Mouse (Mus musculus): ENCODE measurements around the gene Usp49. TPM values are rescaled to one million over a fixed set of nuclear protein-coding genes. Genes with fewer than 3 reads are reported as not detected.
"Not testable (repeated sequence)": the region's sequence is repeated elsewhere in the genome, so short reads cannot be mapped to it uniquely, and the experiment has no call there.

The Usp49 gene
- polyA plus RNA-seq, 1 experiment from 2014 or later = 4.1 TPM

DNA sequence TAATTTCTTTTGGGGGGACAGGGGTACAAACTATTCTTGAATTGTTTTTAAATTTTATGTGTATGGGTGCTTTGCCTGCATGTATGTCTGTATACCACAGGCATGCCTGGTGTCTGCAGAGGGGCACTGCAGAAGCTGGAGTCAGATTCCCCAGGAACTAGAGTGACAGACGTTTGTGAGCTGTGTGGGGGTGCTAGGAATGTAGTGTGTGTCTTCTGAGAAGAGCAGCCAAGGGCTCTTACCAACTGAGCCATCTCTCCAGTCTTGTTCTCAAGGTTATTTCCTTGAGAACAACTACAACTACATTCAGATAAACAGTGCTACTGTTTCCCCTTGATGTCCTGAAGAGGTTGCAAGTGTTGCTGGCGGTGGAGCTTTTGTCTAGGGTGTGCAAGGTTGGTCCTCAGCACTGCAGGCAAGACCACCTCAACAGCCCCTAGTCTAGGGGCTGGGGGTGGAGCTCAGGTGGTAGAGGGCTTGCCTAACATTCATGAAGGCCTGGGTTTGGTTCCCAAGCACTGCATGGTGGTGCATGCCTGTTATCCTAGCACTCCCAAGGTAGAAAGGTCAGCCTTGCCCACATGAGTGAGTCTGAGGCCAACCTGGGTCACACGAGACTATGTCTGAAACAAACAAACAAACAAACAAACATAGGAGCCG, 1.8 kb downstream of the Usp49 start:
- Histone ChIP-seq H3K9ac (ENCODE audit: low read depth, low read length) (no peak overlapping the region), H3K4me1 (replicated peaks; ENCODE audit: insufficient read depth, low read length) (peaks cover 7% of the 10 kb centered on the region; the same call in 1 of the 2 replicates), H3K9me3 (replicated peaks; ENCODE audit: low read length) (no peaks in the 10 kb centered on the region), H3K36me3 (ENCODE audit: insufficient read depth, low read length) (no peaks in the 10 kb centered on the region), H3K27me3 (ENCODE audit: insufficient read depth, low read length) (no peaks in the 10 kb centered on the region), H3K4me2 (ENCODE audit: low read length) (no peak overlapping the region), H3K4me3 (replicated peaks; ENCODE audit: low read depth, low read length) (no peak overlapping the region), H3K27ac (no peak overlapping the region)
- no peak for TF ChIP-seq CTCF (IDR thresholded peaks at IDR 0.05; ENCODE audit: low read depth)
- ATAC-seq (replicated peaks; ENCODE audit: low FRiP score, low read depth) (no peak), DNase-seq (ENCODE audit: low spot score) (no peak)
- 66% methylated on average over 4 of the region's 4 CpGs for WGBS

DNA sequence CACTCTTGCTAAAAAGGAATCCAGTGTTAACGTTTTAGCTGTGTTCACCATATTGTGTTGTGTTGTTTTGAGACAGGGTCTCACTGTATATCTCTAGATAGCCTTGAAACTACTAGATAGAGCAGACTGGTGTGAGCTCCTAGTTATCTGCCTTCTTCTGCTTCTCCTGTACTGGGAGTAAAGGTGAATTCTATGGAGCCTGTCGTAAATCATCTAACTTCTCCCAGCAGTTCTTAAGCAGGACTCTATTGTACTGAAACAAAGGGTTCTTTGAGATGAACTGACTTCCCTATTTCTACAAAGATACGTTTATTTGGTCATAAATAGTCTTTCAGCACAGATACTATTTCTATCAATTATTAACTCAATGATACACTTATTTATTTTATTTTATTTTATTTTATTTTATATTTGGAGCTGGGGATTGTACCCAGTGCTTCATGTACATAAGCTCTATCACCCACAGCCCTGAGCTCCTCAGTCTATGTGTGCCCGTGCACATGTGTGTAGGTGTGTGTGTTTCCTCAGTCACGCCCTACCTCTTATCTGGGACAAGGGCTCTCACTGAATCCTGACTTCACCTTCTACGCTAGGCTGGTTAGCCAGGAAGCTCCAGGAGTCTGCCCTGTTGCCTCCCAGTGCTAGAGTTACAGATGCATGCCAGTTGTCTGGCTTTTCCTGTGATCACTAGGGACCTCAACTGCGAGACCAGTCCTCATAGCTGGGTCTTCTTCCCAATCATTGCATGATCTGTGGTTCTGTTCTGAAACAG, 3.7 kb downstream of the Usp49 start:
- Histone ChIP-seq H3K9ac (ENCODE audit: low read depth, low read length) (no peak overlapping the region), H3K4me2 (ENCODE audit: low read length) (no peak overlapping the region), H3K36me3 (ENCODE audit: insufficient read depth, low read length) (no peaks in the 10 kb centered on the region), H3K27me3 (ENCODE audit: insufficient read depth, low read length) (no peaks in the 10 kb centered on the region), H3K4me1 (replicated peaks; ENCODE audit: insufficient read depth, low read length) (peaks cover 7% of the 10 kb centered on the region; the same call in 1 of the 2 replicates), H3K4me3 (replicated peaks; ENCODE audit: low read depth, low read length) (no peak overlapping the region), H3K27ac (no peak overlapping the region), H3K9me3 (replicated peaks; ENCODE audit: low read length) (no peaks in the 10 kb centered on the region)
- no peak for TF ChIP-seq CTCF (IDR thresholded peaks at IDR 0.05; ENCODE audit: low read depth)
- ATAC-seq (replicated peaks; ENCODE audit: low FRiP score, low read depth) (no peak), DNase-seq (ENCODE audit: low spot score) (peak; percentile 21)
- 61% methylated on average over 7 of the region's 7 CpGs for WGBS

DNA sequence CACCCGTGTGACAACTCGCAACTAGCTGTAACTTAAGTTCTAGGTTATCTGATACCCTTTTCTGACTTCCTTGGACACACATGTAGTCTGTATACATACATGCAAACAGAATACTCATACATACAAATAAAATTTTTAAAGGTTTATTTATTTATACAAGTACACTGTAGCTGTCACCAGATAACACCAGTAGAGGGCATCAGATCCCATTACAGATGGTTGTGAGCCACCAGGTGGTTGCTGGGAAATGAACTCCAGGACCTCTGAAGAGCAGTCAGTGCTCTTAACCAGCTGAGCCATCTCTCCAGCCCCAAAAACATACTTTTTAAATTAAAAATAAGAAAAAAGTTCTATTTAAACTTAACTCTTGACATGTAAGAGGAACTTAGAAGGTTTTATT, 12.5 kb downstream of the Usp49 start:
- no peak for DNase-seq (ENCODE audit: low spot score)

DNA sequence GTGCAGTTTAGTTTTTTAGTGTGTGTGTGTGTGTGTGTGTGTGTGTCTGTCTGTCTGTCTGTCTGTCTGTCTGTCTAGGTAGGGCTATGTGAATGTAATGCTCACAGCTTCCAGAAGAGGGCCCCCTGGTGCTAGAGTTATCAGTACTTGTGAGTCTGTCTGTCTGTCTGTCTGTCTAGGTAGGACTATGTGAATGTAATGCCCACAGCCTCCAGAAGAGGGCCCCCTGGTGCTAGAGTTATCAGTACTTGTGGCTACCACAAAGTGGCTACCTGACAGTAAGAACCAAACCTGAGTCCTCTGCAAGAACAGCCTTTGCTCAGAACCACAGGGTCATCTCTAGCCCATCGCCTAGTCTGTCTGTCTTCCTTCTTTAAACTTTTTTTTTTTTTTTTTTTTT, 16.2 kb downstream of the Usp49 start:
- Histone ChIP-seq H3K4me2 (ENCODE audit: low read length) (no peak overlapping the region), H3K4me1 (replicated peaks; ENCODE audit: insufficient read depth, low read length) (no peaks in the 10 kb centered on the region), H3K27ac (no peak overlapping the region), H3K36me3 (ENCODE audit: insufficient read depth, low read length) (no peaks in the 10 kb centered on the region), H3K27me3 (ENCODE audit: insufficient read depth, low read length) (no peaks in the 10 kb centered on the region), H3K9me3 (replicated peaks; ENCODE audit: low read length) (no peaks in the 10 kb centered on the region), H3K4me3 (replicated peaks; ENCODE audit: low read depth, low read length) (no peak overlapping the region), H3K9ac (ENCODE audit: low read depth, low read length) (no peak overlapping the region)
- peak; percentile 81 for TF ChIP-seq CTCF (IDR thresholded peaks at IDR 0.05; ENCODE audit: low read depth)
- WGBS = 94% methylated on average over 1 of the region's 1 CpGs
- ATAC-seq (replicated peaks; ENCODE audit: low FRiP score, low read depth) (no peak), DNase-seq (ENCODE audit: low spot score) (peak; percentile 71)

More for the DNA sequence above, 12.5 kb downstream of the Usp49 start:
- no peak overlapping the region for H3K4me2 ChIP-seq (ENCODE audit: low read length)
- H3K9ac ChIP-seq (ENCODE audit: low read depth, low read length) = no peak overlapping the region
- no peaks in the 10 kb centered on the region for H3K36me3 ChIP-seq (ENCODE audit: insufficient read depth, low read length)
- TF ChIP-seq CTCF (IDR thresholded peaks at IDR 0.05; ENCODE audit: low read depth) = peak; percentile 34
- 77% methylated on average over 2 of the region's 2 CpGs for WGBS
- no peaks in the 10 kb centered on the region for H3K4me1 ChIP-seq (replicated peaks; ENCODE audit: insufficient read depth, low read length)
- no peaks in the 10 kb centered on the region for H3K27me3 ChIP-seq (ENCODE audit: insufficient read depth, low read length)
- no peaks in the 10 kb centered on the region for H3K9me3 ChIP-seq (replicated peaks; ENCODE audit: low read length)
- no peak for ATAC-seq (replicated peaks; ENCODE audit: low FRiP score, low read depth)
- no peak overlapping the region for H3K4me3 ChIP-seq (replicated peaks; ENCODE audit: low read depth, low read length)
- H3K27ac ChIP-seq = no peak overlapping the region

DNA sequence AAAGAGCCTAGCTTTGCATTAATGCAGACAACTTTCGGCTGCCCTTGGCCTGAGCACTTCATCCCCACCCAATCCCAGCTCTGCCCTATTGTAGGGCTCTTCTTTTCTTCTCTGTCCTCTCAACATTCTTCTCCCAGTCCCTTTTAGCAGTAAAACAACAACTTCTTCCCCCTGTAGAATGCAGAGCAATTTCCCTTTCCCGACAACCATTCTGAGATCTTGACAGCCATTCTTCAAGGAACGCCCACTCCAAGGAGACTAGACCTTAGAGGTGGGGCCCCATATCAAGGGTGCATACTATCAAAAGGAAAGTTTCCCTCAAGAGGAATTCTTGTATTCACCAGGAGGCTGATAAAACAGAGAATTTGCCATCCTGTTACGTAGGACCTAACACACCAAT, 18.5 kb downstream of the Usp49 start:
- Histone ChIP-seq H3K36me3 (ENCODE audit: insufficient read depth, low read length) (no peaks in the 10 kb centered on the region), H3K9ac (ENCODE audit: low read depth, low read length) (no peak overlapping the region), H3K4me2 (ENCODE audit: low read length) (no peak overlapping the region), H3K27me3 (ENCODE audit: insufficient read depth, low read length) (no peaks in the 10 kb centered on the region), H3K27ac (no peak overlapping the region), H3K4me3 (replicated peaks; ENCODE audit: low read depth, low read length) (no peak overlapping the region), H3K4me1 (replicated peaks; ENCODE audit: insufficient read depth, low read length) (no peaks in the 10 kb centered on the region), H3K9me3 (replicated peaks; ENCODE audit: low read length) (no peaks in the 10 kb centered on the region)
- ATAC-seq (replicated peaks; ENCODE audit: low FRiP score, low read depth) = no peak
- DNase-seq (ENCODE audit: low spot score) = no peak
- 67% methylated on average over 4 of the region's 4 CpGs for WGBS
- TF ChIP-seq CTCF (IDR thresholded peaks at IDR 0.05; ENCODE audit: low read depth) = no peak

DNA sequence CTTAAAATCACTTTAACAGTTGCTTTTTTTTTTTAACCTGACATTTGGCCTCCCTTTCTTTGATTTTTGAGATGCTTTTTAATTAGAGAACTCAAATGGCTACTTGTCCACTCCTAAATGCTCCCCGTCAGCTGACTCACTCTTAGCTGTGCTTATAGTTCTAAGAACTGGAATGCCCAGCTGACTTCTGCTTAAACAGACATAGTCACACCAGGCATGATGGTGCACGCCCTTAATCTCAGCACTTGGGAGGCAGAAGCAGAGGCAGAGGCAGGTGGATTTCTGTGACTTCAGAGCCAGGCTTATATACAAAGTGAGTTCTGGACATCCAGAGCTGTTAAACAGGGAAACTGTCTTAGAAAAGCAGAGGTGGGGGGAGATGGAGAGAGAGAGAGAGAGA, 21.5 kb downstream of the Usp49 start:
- no peak for DNase-seq (ENCODE audit: low spot score)
- ATAC-seq (replicated peaks; ENCODE audit: low FRiP score, low read depth) = no peak

DNA sequence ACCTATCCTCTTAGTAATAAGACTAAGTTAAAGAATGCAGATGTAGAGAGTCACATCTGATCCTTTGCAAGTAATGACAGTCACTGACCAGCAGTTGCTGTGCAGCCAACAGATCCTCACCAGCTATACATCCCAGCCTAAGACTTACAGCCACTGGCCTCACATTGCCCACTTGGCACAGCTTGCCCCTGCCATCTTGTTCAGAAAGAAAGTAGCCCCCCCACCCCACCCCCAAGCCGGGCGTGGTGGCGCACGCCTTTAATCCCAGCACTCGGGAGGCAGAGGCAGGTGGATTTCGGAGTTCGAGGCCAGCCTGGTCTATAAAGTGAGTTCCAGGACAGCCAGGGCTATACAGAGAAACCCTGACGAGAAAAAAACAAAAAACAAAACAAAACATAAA, 23.9 kb downstream of the Usp49 start:
- H3K27me3 ChIP-seq (ENCODE audit: insufficient read depth, low read length); H3K9ac ChIP-seq (ENCODE audit: low read depth, low read length); H3K9me3 ChIP-seq (replicated peaks; ENCODE audit: low read length); H3K4me2 ChIP-seq (ENCODE audit: low read length); H3K36me3 ChIP-seq (ENCODE audit: insufficient read depth, low read length); H3K4me3 ChIP-seq (replicated peaks; ENCODE audit: low read depth, low read length); H3K27ac ChIP-seq; ATAC-seq (replicated peaks; ENCODE audit: low FRiP score, low read depth); DNase-seq (ENCODE audit: low spot score); H3K4me1 ChIP-seq (replicated peaks; ENCODE audit: insufficient read depth, low read length): not testable (repeated sequence)
- 92% methylated on average over 8 of the region's 8 CpGs for WGBS

More for the DNA sequence above, 21.5 kb downstream of the Usp49 start:
- 88% methylated on average over 2 of the region's 2 CpGs for WGBS
- TF ChIP-seq CTCF (IDR thresholded peaks at IDR 0.05; ENCODE audit: low read depth) = no peak
- Histone ChIP-seq H3K4me3 (replicated peaks; ENCODE audit: low read depth, low read length) (no peak overlapping the region), H3K4me1 (replicated peaks; ENCODE audit: insufficient read depth, low read length) (no peaks in the 10 kb centered on the region), H3K27ac (no peak overlapping the region), H3K9ac (ENCODE audit: low read depth, low read length) (no peak overlapping the region), H3K36me3 (ENCODE audit: insufficient read depth, low read length) (no peaks in the 10 kb centered on the region), H3K9me3 (replicated peaks; ENCODE audit: low read length) (no peaks in the 10 kb centered on the region), H3K27me3 (ENCODE audit: insufficient read depth, low read length) (no peaks in the 10 kb centered on the region), H3K4me2 (ENCODE audit: low read length) (no peak overlapping the region)

Data from kidney, postnatal 0 days (tissue).